Mouse (Mus musculus) neural tube, embryonic 13.5 days (tissue): ENCODE measurements around the gene Hoxd11. TPM values are rescaled to one million over a fixed set of nuclear protein-coding genes. Genes with fewer than 3 reads are reported as not detected.

ENCODE experiments used
- ATAC-seq: fragments of 200-750 bp; cut with Nextera tagmentation; 2 replicates; pipeline ENCODE4 v1.8.0; 2017; ENCODE audit warnings: low read depth, mild to moderate bottlenecking, moderate TSS enrichment, moderate library complexity
- H3K27ac ChIP-seq: fragments of 300-500 bp; sonication (generic); replicated peaks from 2 replicates; pipeline ENCODE4 v1.5.1; 2015; ENCODE audit warnings: moderate library complexity, mild to moderate bottlenecking, inconsistent platforms
- H3K27me3 ChIP-seq: fragments of 300-500 bp; sonication (generic); 2 replicates; pipeline ENCODE4 v1.6.1; 2015; ENCODE audit warnings: mild to moderate bottlenecking, inconsistent platforms
- H3K36me3 ChIP-seq: fragments of 300-500 bp; sonication (generic); 2 replicates; pipeline ENCODE4 v1.6.1; 2015; ENCODE audit warnings: mild to moderate bottlenecking, inconsistent platforms
- H3K4me1 ChIP-seq: fragments of 300-500 bp; sonication (generic); replicated peaks from 2 replicates; pipeline ENCODE4 v1.6.1; 2015; ENCODE audit warnings: inconsistent platforms
- H3K4me2 ChIP-seq: fragments of 300-500 bp; sonication (generic); 2 replicates; pipeline ENCODE4 v1.6.1; 2015; ENCODE audit warnings: inconsistent platforms, mild to moderate bottlenecking, moderate library complexity
- H3K4me3 ChIP-seq: fragments of 300-500 bp; sonication (generic); 2 replicates; pipeline ENCODE4 v1.5.1; 2015; ENCODE audit warnings: mild to moderate bottlenecking, inconsistent platforms
- H3K9ac ChIP-seq: fragments of 300-500 bp; sonication (generic); 2 replicates; pipeline ENCODE4 v1.6.1; 2015; ENCODE audit warnings: moderate library complexity, mild to moderate bottlenecking, inconsistent platforms
- H3K9me3 ChIP-seq: fragments of 300-500 bp; sonication (generic); 2 replicates; pipeline ENCODE4 v1.6.1; 2016; ENCODE audit warnings: inconsistent platforms
- WGBS: fragments of 180-500 bp; shearing (Covaris S2); methylation state at CpG from one replicate; pipeline ENCODE4 v1.1.7; 2015; 5-methylcytosine and 5-hydroxymethylcytosine counted together
- polyA plus RNA-seq: library from polyadenylated mRNA; unstranded; fragments of >200 nt; fragmentation: Nextera tagmentation; extraction: Ambion mirVana; gene quantifications from 2 replicates; pipeline ENCODE4 v1.2.1, GENCODE M21; 2015

Gene Hoxd11
- polyA plus RNA-seq, 1 experiment from 2014 or later, result 4.0 TPM

DNA sequence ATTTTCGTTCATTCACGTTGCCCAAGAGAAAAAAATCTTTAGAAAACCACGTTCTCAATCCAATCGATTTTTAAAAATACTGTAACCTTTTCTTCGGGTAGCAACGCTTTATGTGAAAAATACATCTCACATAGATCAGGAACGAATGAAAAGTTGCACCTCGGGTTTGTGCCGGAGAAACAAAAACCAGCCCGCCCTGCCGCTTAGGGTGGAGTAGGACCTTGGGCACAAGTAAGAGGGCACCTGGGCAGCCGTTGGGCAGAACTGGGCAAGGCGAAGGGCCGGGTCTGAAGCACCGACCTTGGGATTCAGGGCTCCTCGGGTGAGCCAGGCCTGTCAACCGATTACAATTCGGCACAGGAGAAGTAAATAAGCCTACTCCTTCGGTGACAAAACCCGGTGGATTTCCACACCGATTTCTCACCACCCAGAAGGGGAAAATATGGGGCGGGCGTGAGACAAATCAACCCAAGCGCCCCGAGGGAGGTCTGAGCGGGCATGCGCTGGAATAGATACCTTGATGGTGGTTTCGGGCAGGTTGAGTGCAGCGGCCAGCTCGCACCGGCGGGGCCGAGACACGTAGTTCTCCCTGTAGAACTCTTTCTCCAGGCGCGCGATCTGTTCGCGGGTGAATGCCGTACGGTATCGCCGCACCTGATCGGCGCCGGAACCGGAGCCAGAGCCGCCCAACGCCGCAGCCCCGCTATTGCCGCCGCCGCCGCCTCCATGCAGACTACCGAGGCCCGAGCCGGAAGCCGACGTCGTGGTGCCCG, 21.9 kb upstream of the Hoxd11 start:
- Histone ChIP-seq H3K27me3 (peaks cover 90% of the 10 kb centered on the region), H3K9ac (peak overlapping the region; percentile 31; the same call in 1 of the 2 replicates), H3K9me3 (no peaks in the 10 kb centered on the region), H3K27ac (no peak overlapping the region), H3K4me2 (0 out of 2 replicates have a peak overlapping the region, but pooled peaks have one; percentile 13), H3K4me3 (peak overlapping the region; percentile 20), H3K36me3 (no peaks in the 10 kb centered on the region), H3K4me1 (peaks cover 19% of the 10 kb centered on the region)
- ATAC-seq, result no peak
- 2% methylated on average over 62 of the region's 62 CpGs for WGBS

DNA sequence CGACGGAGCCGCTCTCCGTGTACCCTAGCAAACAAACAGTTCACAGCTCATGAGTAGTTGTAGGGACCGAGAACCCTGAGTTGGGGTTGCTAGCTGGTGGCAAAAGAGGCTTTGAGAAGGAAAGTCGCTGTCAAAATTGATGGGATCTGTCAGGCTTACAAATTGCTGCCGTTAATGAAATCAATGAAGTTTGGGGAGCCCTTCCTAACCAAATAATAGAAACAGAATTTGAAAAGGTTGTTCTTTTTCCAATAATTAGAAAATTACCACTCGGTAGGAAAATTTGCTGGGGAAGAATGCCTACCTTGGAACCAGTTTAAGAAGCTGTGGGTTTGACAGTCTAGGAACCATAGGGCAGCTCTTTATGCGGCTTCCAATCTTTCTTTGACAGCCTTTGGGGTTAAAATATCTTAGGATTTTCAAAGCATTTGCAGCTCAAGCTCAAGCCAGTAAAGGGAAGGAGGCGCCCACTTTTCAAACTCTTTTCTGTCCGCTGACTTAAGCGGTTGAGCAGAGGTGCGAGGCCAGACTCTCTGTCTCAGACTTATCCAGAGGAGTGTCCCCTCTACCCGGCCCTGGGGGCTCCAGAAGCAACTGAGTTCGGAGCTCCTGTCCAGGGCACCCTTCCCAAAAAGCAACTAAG, 21.2 kb upstream of the Hoxd11 start:
- H3K4me1 ChIP-seq, result peaks cover 19% of the 10 kb centered on the region
- no peak for ATAC-seq
- no peaks in the 10 kb centered on the region for H3K36me3 ChIP-seq
- no peaks in the 10 kb centered on the region for H3K9me3 ChIP-seq
- H3K27ac ChIP-seq, result 0 out of 2 replicates have a peak overlapping the region, but pooled peaks have one; percentile 0
- H3K9ac ChIP-seq, result peak overlapping the region; percentile 31; the same call in 1 of the 2 replicates
- peak overlapping the region; percentile 20 for H3K4me3 ChIP-seq
- 2% methylated on average over 15 of the region's 15 CpGs for WGBS
- 0 out of 2 replicates have a peak overlapping the region, but pooled peaks have one; percentile 13 for H3K4me2 ChIP-seq
- peaks cover 94% of the 10 kb centered on the region for H3K27me3 ChIP-seq

DNA sequence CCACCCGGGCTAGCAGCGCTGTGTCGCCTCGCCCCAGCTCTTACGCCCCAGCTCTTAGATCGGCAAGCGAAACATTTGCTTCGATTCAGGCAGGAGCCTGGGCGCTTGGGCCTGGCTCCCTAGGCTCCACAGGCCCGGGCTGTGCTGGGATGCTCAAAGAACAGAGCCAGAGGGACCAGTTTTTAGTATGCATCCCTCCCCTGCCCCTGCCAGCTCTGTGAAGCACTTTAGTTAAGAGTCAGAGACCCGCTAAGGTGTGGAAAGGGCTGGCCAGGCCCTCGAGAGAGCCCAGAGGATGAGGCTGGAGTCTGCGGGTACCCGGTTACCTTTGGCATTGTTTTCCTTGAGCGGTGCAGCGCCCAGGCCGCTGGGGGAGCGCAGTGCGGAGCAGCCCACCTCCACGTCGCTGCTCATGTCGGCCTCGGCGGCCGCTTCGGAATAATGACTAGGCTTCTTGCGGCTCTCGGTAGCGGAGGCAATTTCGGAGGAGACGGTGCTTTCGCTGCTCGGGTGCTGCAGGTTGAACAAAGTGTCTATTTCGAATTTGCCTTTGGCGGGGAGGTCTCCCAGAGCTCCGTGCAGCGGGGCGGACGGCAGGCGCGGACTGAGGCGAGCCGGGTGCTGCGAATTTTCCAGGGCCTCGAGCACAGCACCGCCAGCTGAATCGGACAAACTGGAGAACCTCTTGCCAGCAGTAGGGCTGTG, 20.5 kb upstream of the Hoxd11 start:
- Histone ChIP-seq H3K27ac (0 out of 2 replicates have a peak overlapping the region, but pooled peaks have one; percentile 0), H3K9me3 (no peaks in the 10 kb centered on the region), H3K9ac (0 out of 2 replicates have a peak overlapping the region, but pooled peaks have one; percentile 12), H3K27me3 (peaks cover 98% of the 10 kb centered on the region), H3K4me1 (peaks cover 19% of the 10 kb centered on the region), H3K4me2 (no peak overlapping the region), H3K36me3 (no peaks in the 10 kb centered on the region), H3K4me3 (peak overlapping the region; percentile 18)
- WGBS, result under 1% methylated on average over 47 of the region's 47 CpGs
- ATAC-seq, result no peak

DNA sequence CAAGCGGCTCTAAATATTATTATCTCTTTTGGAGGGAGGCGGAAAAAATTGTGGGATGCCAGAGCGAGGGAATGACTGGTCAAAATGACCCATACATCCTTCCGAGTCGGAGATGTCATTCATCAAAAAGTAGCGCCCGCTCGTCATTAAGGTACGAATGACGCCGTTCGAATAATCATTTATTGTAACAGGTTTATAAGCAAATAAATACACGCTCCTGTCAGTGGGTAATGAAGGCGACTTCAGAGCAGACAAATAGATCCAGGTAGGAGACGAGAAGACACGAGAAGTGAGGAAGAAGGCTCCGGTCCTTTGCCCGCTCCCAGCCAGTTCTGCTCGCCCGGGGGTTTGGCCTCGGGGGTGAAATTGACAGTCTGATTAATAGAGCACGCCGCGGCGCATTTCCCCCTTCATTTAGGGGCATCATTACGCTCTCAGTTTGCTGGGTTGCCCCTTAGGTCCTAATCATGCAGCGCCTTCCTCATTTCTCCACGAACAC, 19.8 kb upstream of the Hoxd11 start, which contains the start of gene Evx2:
TSS of gene Evx2 (minus strand) at position 51 of the 499 bp plus-strand sequence.
- 1% methylated on average over 28 of the region's 28 CpGs for WGBS
- Histone ChIP-seq H3K4me2 (no peak within 1 kb of the TSS), H3K27ac (0 out of 2 replicates have a peak within 1 kb of the TSS, but pooled peaks have one; percentile 0), H3K36me3 (no peaks in the 10 kb centered on the region), H3K4me3 (peak within 1 kb of the TSS; percentile 18), H3K9me3 (no peaks in the 10 kb centered on the region), H3K4me1 (peaks cover 19% of the 10 kb centered on the region), H3K9ac (0 out of 2 replicates have a peak within 1 kb of the TSS, but pooled peaks have one; percentile 12), H3K27me3 (peaks cover 98% of the 10 kb centered on the region)
- no peak for ATAC-seq

GRCm38 (mm10) chr2:74660421-74661375, 18.7 kb upstream of the Hoxd11 start:
- Histone ChIP-seq H3K27ac (no peak overlapping the region), H3K9ac (no peak overlapping the region), H3K4me3 (peak overlapping the region; percentile 9; the same call in 1 of the 2 replicates), H3K4me1 (peaks cover 14% of the 10 kb centered on the region), H3K27me3 (peaks cover 97% of the 10 kb centered on the region), H3K4me2 (0 out of 2 replicates have a peak overlapping the region, but pooled peaks have one; percentile 9), H3K9me3 (no peaks in the 10 kb centered on the region), H3K36me3 (no peaks in the 10 kb centered on the region)
- no peak for ATAC-seq
- WGBS, result 2% methylated on average over 30 of the region's 30 CpGs

DNA sequence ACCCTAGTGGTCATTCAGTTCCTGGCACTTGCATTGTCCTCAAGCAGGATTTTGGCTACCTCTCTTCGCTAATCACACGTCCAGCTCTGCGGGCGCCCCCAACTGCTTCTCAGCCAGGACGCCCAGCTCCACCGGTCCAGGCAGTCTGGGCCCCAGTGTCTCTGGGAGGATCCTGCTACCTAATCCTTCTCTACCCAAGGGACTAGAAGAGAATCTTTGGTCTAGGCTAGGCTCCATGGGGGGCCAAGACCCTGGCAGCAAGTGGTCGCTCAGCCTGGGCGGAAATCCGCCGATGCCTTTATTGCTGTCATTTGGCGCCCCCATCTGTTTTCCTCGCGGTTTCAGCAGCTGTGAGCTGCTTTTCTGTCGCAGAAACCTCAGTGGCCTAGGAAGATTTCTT, 17.7 kb upstream of the Hoxd11 start:
- Histone ChIP-seq H3K27ac (no peak overlapping the region), H3K36me3 (no peaks in the 10 kb centered on the region), H3K4me3 (peak overlapping the region; percentile 4; the same call in 1 of the 2 replicates), H3K9me3 (no peaks in the 10 kb centered on the region), H3K9ac (no peak overlapping the region), H3K4me2 (0 out of 2 replicates have a peak overlapping the region, but pooled peaks have one; percentile 27), H3K4me1 (peaks cover 8% of the 10 kb centered on the region), H3K27me3 (peaks cover 97% of the 10 kb centered on the region)
- peak; percentile 36 for ATAC-seq
- WGBS, result under 1% methylated on average over 14 of the region's 14 CpGs

DNA sequence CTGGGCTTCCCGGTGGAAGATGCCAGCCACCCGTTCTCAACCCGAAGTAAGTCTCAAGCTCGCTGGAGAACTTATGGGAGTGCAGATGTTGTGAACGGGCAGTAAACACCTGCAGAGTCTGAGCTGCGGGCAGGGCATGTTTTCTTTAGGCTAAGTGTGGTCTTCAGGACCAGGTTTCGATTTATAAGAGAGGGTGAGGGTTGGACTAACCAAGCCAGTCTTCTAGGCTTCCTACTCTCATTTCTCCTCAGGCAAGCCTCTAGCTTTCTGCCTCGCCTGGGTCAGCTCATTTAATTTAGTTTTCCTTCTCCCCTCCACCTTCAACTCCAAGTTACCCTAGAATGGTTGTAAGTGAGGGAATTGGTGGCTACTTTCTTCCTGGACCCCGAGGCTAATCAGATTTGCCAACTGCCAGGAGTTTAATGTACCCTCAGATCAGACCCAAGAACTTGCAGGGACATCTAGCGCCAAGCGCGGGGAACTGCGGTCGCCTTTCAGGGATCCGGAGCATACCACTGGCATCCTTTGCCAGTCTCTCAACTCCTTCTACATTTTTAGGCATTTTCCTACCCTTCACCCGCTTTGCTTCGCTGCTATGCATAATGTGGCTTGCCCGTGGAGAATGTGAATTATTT, 15.9 kb upstream of the Hoxd11 start:
- no peak overlapping the region for H3K27ac ChIP-seq
- WGBS, result 2% methylated on average over 18 of the region's 18 CpGs
- H3K9ac ChIP-seq, result no peak overlapping the region
- 0 out of 2 replicates have a peak, but pooled peaks have one; percentile 60 for ATAC-seq
- H3K9me3 ChIP-seq, result no peaks in the 10 kb centered on the region
- peaks cover 12% of the 10 kb centered on the region for H3K4me1 ChIP-seq
- no peak overlapping the region for H3K4me2 ChIP-seq
- no peak overlapping the region for H3K4me3 ChIP-seq
- H3K27me3 ChIP-seq, result peaks cover 99% of the 10 kb centered on the region
- H3K36me3 ChIP-seq, result no peaks in the 10 kb centered on the region

GRCm38 (mm10) chr2:74666411-74666810, 12.9 kb upstream of the Hoxd11 start:
- H3K27me3 ChIP-seq, result peaks cover 99% of the 10 kb centered on the region
- ATAC-seq, result no peak
- WGBS, result 2% methylated on average over 7 of the region's 7 CpGs
- H3K9me3 ChIP-seq, result no peaks in the 10 kb centered on the region
- H3K9ac ChIP-seq, result no peak overlapping the region
- no peak overlapping the region for H3K4me2 ChIP-seq
- H3K27ac ChIP-seq, result no peak overlapping the region
- H3K36me3 ChIP-seq, result no peaks in the 10 kb centered on the region
- peaks cover 17% of the 10 kb centered on the region for H3K4me1 ChIP-seq
- H3K4me3 ChIP-seq, result no peak overlapping the region

DNA sequence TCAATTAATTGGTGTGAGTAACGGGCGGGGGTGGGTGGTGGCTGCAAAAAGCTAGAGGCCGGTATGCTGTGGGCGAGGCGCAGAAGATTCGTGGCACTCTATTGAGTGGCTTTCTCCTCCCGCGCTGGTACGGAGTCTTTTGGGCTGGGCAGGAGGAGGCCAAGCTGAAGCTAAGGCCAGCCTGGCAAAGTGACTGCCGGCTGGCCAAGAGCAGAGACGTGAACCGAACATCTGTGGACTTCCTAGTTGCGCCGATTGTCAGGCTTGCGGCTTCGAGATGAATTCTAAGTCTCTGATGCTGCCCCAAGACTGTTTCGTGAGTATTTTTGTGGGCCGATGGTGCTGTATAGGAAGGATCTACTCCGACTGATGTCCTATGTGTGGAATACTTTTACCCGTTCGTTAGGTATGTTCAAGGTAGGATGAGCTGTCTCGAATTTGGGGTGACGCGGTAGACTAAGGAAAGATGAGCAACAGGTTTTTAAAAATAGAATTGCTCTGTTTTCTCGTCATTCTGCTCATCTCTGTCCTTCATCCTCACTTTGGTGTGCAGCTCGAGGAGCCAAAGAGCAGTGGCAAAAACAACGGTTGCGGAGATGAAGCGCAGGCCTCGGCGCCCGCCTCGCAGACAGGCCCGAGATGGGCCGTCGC, 12.0 kb upstream of the Hoxd11 start:
- H3K9me3 ChIP-seq, result no peaks in the 10 kb centered on the region
- H3K9ac ChIP-seq, result no peak overlapping the region
- WGBS, result under 1% methylated on average over 36 of the region's 36 CpGs
- H3K4me2 ChIP-seq, result peak overlapping the region; percentile 50; the same call in 1 of the 2 replicates
- no peak for ATAC-seq
- no peak overlapping the region for H3K4me3 ChIP-seq
- peaks cover 99% of the 10 kb centered on the region for H3K27me3 ChIP-seq
- H3K4me1 ChIP-seq, result peaks cover 13% of the 10 kb centered on the region
- no peaks in the 10 kb centered on the region for H3K36me3 ChIP-seq
- no peak overlapping the region for H3K27ac ChIP-seq

- Histone ChIP-seq H3K4me3 (peak within 1 kb of the TSS; percentile 33), H3K36me3 (no peaks in the 10 kb centered on the region), H3K9ac (0 out of 2 replicates have a peak within 1 kb of the TSS, but pooled peaks have one; percentile 38), H3K4me1 (peaks cover 18% of the 10 kb centered on the region), H3K27ac (no peak within 1 kb of the TSS), H3K27me3 (peaks cover 99% of the 10 kb centered on the region), H3K9me3 (no peaks in the 10 kb centered on the region), H3K4me2 (peak within 1 kb of the TSS; percentile 50)
- WGBS, result 1% methylated on average over 36 of the region's 51 CpGs
- ATAC-seq, result no peak
Measured at GRCm38 (mm10) chr2:74667842-74668357, 11.5 kb upstream of the Hoxd11 start, which contains the start of gene Hoxd13. Gene Hoxd13 (plus strand): TSS chr2:74668310.
